Comparison of ENCODE assay signal across 8 mouse cellular contexts in the genomic region with DNA sequence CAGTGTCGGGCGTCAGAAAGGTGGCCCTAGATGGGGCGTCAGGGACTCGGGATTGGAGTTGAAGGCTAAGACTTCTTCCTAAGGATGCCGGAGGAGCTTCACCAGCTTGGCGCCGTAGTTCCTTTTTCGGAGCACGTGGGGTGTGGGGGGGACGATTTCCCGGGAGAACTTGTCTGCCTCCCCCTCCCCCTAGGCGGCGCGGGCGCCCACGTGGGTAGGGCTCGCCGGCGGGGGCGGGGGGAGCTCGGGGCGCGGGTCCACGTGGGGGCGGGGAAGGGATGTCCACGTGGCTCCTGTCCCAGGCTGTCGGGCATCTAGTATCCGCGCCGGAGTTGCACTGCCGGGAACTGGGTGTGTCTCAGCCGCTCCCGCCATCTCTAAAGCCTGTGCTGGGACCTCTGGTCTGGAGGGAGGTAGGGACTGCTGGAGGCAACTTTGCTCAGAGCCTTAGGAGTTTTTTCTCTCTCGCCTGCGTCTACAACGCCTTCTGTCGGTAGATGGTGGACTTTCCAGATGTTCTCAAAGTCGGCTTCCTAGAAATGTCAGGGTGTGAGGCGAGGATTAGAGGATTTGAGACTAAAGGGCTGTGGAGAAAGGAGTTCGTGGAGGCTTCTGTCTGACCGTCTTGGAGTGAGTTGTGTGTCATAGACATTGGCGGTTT. TPM values are rescaled to one million over a fixed set of nuclear protein-coding genes. Genes with fewer than 3 reads are reported as not detected.
DNase-seq lines count a peak whose midpoint lies in the region; ATAC-seq and TF ChIP-seq lines count a peak whose summit lies in the region.

No protein-coding gene starts in this region.

- peak overlapping the region; percentile 86 for H3K27ac ChIP-seq in ES-Bruce4 (ENCODE audit: insufficient read depth, low read length)
- peak overlapping the region; percentile 88 for H3K27ac ChIP-seq in heart, postnatal 0 days (ENCODE audit: low read depth)
- H3K27ac ChIP-seq in lung, embryonic 14.5 days (ENCODE audit: low read depth) = peak overlapping the region; percentile 97
- peak overlapping the region; percentile 71 for H3K27ac ChIP-seq in olfactory bulb, adult 2 months (ENCODE audit: insufficient read depth, low read depth, low read length)

- peaks cover 2% of the 10 kb centered on the region for H3K4me1 ChIP-seq in ES-Bruce4 (ENCODE audit: control insufficient read depth, insufficient read depth, low read length)
- peaks cover 10% of the 10 kb centered on the region for H3K4me1 ChIP-seq in heart, postnatal 0 days (ENCODE audit: control insufficient read depth, insufficient read depth)
- H3K4me1 ChIP-seq in lung, embryonic 14.5 days (ENCODE audit: insufficient read depth) = peaks cover 6% of the 10 kb centered on the region; the same call in 1 of the 2 replicates
- peaks cover 5% of the 10 kb centered on the region; the same call in 1 of the 2 replicates for H3K4me1 ChIP-seq in olfactory bulb, adult 2 months (ENCODE audit: control insufficient read depth, insufficient read depth, low read length)

- no peak for TF ChIP-seq CTCF in ES-Bruce4 (IDR thresholded peaks at IDR 0.05; ENCODE audit: low read depth, low read length)
- TF ChIP-seq CTCF in heart, postnatal 0 days (IDR thresholded peaks at IDR 0.05; ENCODE audit: low read depth) = no peak; the same call in 1 of the 2 replicates
- TF ChIP-seq CTCF in lung, embryonic 14.5 days (IDR thresholded peaks at IDR 0.05; ENCODE audit: low read depth) = peak; percentile 46
- TF ChIP-seq CTCF in olfactory bulb, adult 2 months (IDR thresholded peaks at IDR 0.05; ENCODE audit: insufficient read depth, low read depth, low read length) = no peak

- under 1% methylated on average over 28 of the region's 42 CpGs for WGBS in heart, postnatal 0 days
- 1% methylated on average over 35 of the region's 42 CpGs for WGBS in lung, embryonic 14.5 days
- 1% methylated on average over 42 of the region's 42 CpGs for WGBS in olfactory bulb, adult 2 months

- peak overlapping the region; percentile 68 for H3K4me2 ChIP-seq in heart, postnatal 0 days (ENCODE audit: low read depth, low read length)
- peak overlapping the region; percentile 81 for H3K4me2 ChIP-seq in lung, embryonic 14.5 days

- no peak for TF ChIP-seq POLR2A in ES-Bruce4 (IDR thresholded peaks at IDR 0.05; ENCODE audit: insufficient read depth, low read length)
- no peak for TF ChIP-seq POLR2A in olfactory bulb, adult 2 months (IDR thresholded peaks at IDR 0.05; ENCODE audit: insufficient read depth, low read depth, low read length)

- H3K9ac ChIP-seq in ES-Bruce4 (ENCODE audit: low read depth, poor library complexity, severe bottlenecking) = peak overlapping the region; percentile 96
- H3K9ac ChIP-seq in heart, postnatal 0 days (replicated peaks; ENCODE audit: low read depth, low read length) = peak overlapping the region; percentile 63
- H3K9ac ChIP-seq in lung, embryonic 14.5 days = peak overlapping the region; percentile 85

- TF ChIP-seq EP300 in ES-Bruce4 (IDR thresholded peaks at IDR 0.05; ENCODE audit: insufficient read depth, low read depth, low read length) = no peak
- 0 out of 2 replicates have a peak, but pooled peaks have one; percentile 3 for TF ChIP-seq EP300 in heart, postnatal 0 days (IDR thresholded peaks at IDR 0.05; ENCODE audit: low read depth)

- no peaks in the 10 kb centered on the region for H3K27me3 ChIP-seq in ES-Bruce4 (ENCODE audit: control insufficient read depth, insufficient read depth, low read length, poor library complexity, severe bottlenecking)
- H3K27me3 ChIP-seq in heart, postnatal 0 days (ENCODE audit: control insufficient read depth, insufficient read depth, low read length) = no peaks in the 10 kb centered on the region
- H3K27me3 ChIP-seq in lung, embryonic 14.5 days (ENCODE audit: insufficient read depth, low read length) = no peaks in the 10 kb centered on the region

- peak overlapping the region; percentile 89 for H3K4me3 ChIP-seq in ES-Bruce4 (ENCODE audit: low read depth, low read length)
- H3K4me3 ChIP-seq in heart, postnatal 0 days (ENCODE audit: low read depth, low read length) = peak overlapping the region; percentile 81
- H3K4me3 ChIP-seq in lung, embryonic 14.5 days (ENCODE audit: low read depth, low read length) = peak overlapping the region; percentile 88
- peak overlapping the region; percentile 98 for H3K4me3 ChIP-seq in olfactory bulb, adult 2 months (ENCODE audit: insufficient read depth, low read depth, low read length)

- peaks cover 13% of the 10 kb centered on the region for H3K36me3 ChIP-seq in ES-Bruce4 (ENCODE audit: control insufficient read depth, insufficient read depth, low read length, poor library complexity, severe bottlenecking)
- H3K36me3 ChIP-seq in heart, postnatal 0 days (replicated peaks; ENCODE audit: control insufficient read depth, insufficient read depth, low read length) = peaks cover 8% of the 10 kb centered on the region
- H3K36me3 ChIP-seq in lung, embryonic 14.5 days (ENCODE audit: insufficient read depth) = peaks cover 4% of the 10 kb centered on the region; the same call in 1 of the 2 replicates

- ATAC-seq in heart, postnatal 0 days (ENCODE audit: insufficient read depth, low read depth) = peak; percentile 70
- peak; percentile 75 for ATAC-seq in lung, embryonic 14.5 days (ENCODE audit: insufficient read depth)

- DNase-seq in c-Kit-negative CD71-positive TER-119-positive erythroid progenitor cells, embryonic 14.5 days (ENCODE audit: low read depth, low spot score) = peak; percentile 57
- peak; percentile 56 for DNase-seq in fibroblast of lung, adult 2 months (ENCODE audit: low read depth)
- DNase-seq in heart, postnatal 0 days (ENCODE audit: low spot score) = peak; percentile 76
- peak; percentile 86 to 93 for DNase-seq in kidney, postnatal 4 days
- peak; percentile 88 for DNase-seq in lung, embryonic 14.5 days
- DNase-seq in thymus, postnatal 0 days (ENCODE audit: low spot score) = peak; percentile 65

- H3K9me3 ChIP-seq in ES-Bruce4 (replicated peaks; ENCODE audit: control insufficient read depth, insufficient read depth, low read length, poor library complexity, severe bottlenecking) = no peaks in the 10 kb centered on the region
- H3K9me3 ChIP-seq in heart, postnatal 0 days (replicated peaks; ENCODE audit: control insufficient read depth, low read length) = no peaks in the 10 kb centered on the region
- H3K9me3 ChIP-seq in lung, embryonic 14.5 days (ENCODE audit: low read depth, low read length) = no peaks in the 10 kb centered on the region

RNA-seq across cellular contexts. Expression of gene Ldb1, which starts 12.1 kb away (rescaled TPM):
- 146 and 155 TPM in 2 replicates for polyA plus RNA-seq in ES-Bruce4 (2011; ENCODE audit: insufficient read depth, insufficient read length, low read depth, missing spikeins)
- 72.3 and 79.3 TPM in 2 replicates for total RNA-seq in heart, postnatal 0 days (2014; rRNA removed; ENCODE audit: low replicate concordance)
- polyA plus RNA-seq in heart, postnatal 0 days (2015; fragmentation: Nextera tagmentation; extraction: Ambion mirVana) = 52.1 and 59.3 TPM in 2 replicates
- polyA plus RNA-seq in lung, embryonic 14.5 days (2014; fragmentation: Nextera tagmentation; extraction: Ambion mirVana) = 86.7 and 87.7 TPM in 2 replicates
- 245 TPM in 1 of 2 replicates, not detected in the other for polyA plus RNA-seq in olfactory bulb, adult 2 months (2012; ENCODE audit: insufficient read depth, insufficient read length, low replicate concordance, missing spikeins)
- polyA plus RNA-seq in thymus, postnatal 0 days (2015; fragmentation: Nextera tagmentation; extraction: Ambion mirVana) = 140 and 157 TPM in 2 replicates

RNA-seq across cellular contexts. Expression of gene Pprc1, which starts 12.4 kb away (rescaled TPM):
- polyA plus RNA-seq in ES-Bruce4 (2011; ENCODE audit: insufficient read depth, insufficient read length, low read depth, missing spikeins) = 114 and 141 TPM in 2 replicates
- 6.3 and 6.8 TPM in 2 replicates for total RNA-seq in heart, postnatal 0 days (2014; rRNA removed; ENCODE audit: low replicate concordance)
- 5.1 and 6.5 TPM in 2 replicates for polyA plus RNA-seq in heart, postnatal 0 days (2015; fragmentation: Nextera tagmentation; extraction: Ambion mirVana)
- 53.7 and 55.1 TPM in 2 replicates for polyA plus RNA-seq in lung, embryonic 14.5 days (2014; fragmentation: Nextera tagmentation; extraction: Ambion mirVana)
- polyA plus RNA-seq in olfactory bulb, adult 2 months (2012; ENCODE audit: insufficient read depth, insufficient read length, low replicate concordance, missing spikeins) = not detected in 2 replicates
- 11.6 and 12.8 TPM in 2 replicates for polyA plus RNA-seq in thymus, postnatal 0 days (2015; fragmentation: Nextera tagmentation; extraction: Ambion mirVana)

RNA-seq across cellular contexts. Expression of gene Nolc1, which starts 18.6 kb away (rescaled TPM):
- polyA plus RNA-seq in ES-Bruce4 (2011; ENCODE audit: insufficient read depth, insufficient read length, low read depth, missing spikeins) = 157 and 164 TPM in 2 replicates
- 11.0 and 19.7 TPM in 2 replicates for total RNA-seq in heart, postnatal 0 days (2014; rRNA removed; ENCODE audit: low replicate concordance)
- 22.7 and 28.1 TPM in 2 replicates for polyA plus RNA-seq in heart, postnatal 0 days (2015; fragmentation: Nextera tagmentation; extraction: Ambion mirVana)
- 99.3 and 105 TPM in 2 replicates for polyA plus RNA-seq in lung, embryonic 14.5 days (2014; fragmentation: Nextera tagmentation; extraction: Ambion mirVana)
- polyA plus RNA-seq in olfactory bulb, adult 2 months (2012; ENCODE audit: insufficient read depth, insufficient read length, low replicate concordance, missing spikeins) = not detected in 2 replicates
- polyA plus RNA-seq in thymus, postnatal 0 days (2015; fragmentation: Nextera tagmentation; extraction: Ambion mirVana) = 90.2 and 102 TPM in 2 replicates

RNA-seq across cellular contexts. Expression of gene Hps6, which starts 53.8 kb away (rescaled TPM):
- polyA plus RNA-seq in ES-Bruce4 (2011; ENCODE audit: insufficient read depth, insufficient read length, low read depth, missing spikeins) = 3.1 and 3.3 TPM in 2 replicates
- total RNA-seq in heart, postnatal 0 days (2014; rRNA removed; ENCODE audit: low replicate concordance) = 9.7 and 12.1 TPM in 2 replicates
- 5.6 and 6.3 TPM in 2 replicates for polyA plus RNA-seq in heart, postnatal 0 days (2015; fragmentation: Nextera tagmentation; extraction: Ambion mirVana)
- 6.0 and 6.5 TPM in 2 replicates for polyA plus RNA-seq in lung, embryonic 14.5 days (2014; fragmentation: Nextera tagmentation; extraction: Ambion mirVana)
- not detected in 2 replicates for polyA plus RNA-seq in olfactory bulb, adult 2 months (2012; ENCODE audit: insufficient read depth, insufficient read length, low replicate concordance, missing spikeins)
- 7.5 and 8.0 TPM in 2 replicates for polyA plus RNA-seq in thymus, postnatal 0 days (2015; fragmentation: Nextera tagmentation; extraction: Ambion mirVana)

RNA-seq across cellular contexts. Expression of gene Armh3, which starts 58.8 kb away (rescaled TPM):
- polyA plus RNA-seq in ES-Bruce4 (2011; ENCODE audit: insufficient read depth, insufficient read length, low read depth, missing spikeins) = 17.1 and 18.6 TPM in 2 replicates
- 7.0 and 11.4 TPM in 2 replicates for total RNA-seq in heart, postnatal 0 days (2014; rRNA removed; ENCODE audit: low replicate concordance)
- 10.4 and 11.1 TPM in 2 replicates for polyA plus RNA-seq in heart, postnatal 0 days (2015; fragmentation: Nextera tagmentation; extraction: Ambion mirVana)
- 16.0 and 17.8 TPM in 2 replicates for polyA plus RNA-seq in lung, embryonic 14.5 days (2014; fragmentation: Nextera tagmentation; extraction: Ambion mirVana)
- polyA plus RNA-seq in olfactory bulb, adult 2 months (2012; ENCODE audit: insufficient read depth, insufficient read length, low replicate concordance, missing spikeins) = not detected in 2 replicates
- polyA plus RNA-seq in thymus, postnatal 0 days (2015; fragmentation: Nextera tagmentation; extraction: Ambion mirVana) = 10.4 and 10.7 TPM in 2 replicates

Comparison
In these comparisons a context has a peak if more than half of its experiments do, and no peak if none do; other contexts are left out.
1. Peak in every context shown above with its lines: DNase-seq, ATAC-seq, H3K4me3 ChIP-seq and H3K27ac ChIP-seq.